Mouse (Mus musculus) CD8-positive naive resting alpha-beta T cell, adult 57 days (primary cell): ENCODE data around the gene Rps28. TPM values are rescaled to one million over a fixed set of nuclear protein-coding genes. Genes with fewer than 3 reads are reported as not detected.

Experiments used
- total RNA-seq: library from RNA; stranded (reverse); gene quantifications from one replicate; pipeline ENCODE4 v1.2.4, GENCODE M21; 2023

Rps28 gene
- 5,360 TPM for total RNA-seq

GRCm38 (mm10) chr17:33824084-33824996 lies at the start of gene Rps28, which contains the start of gene Ndufa7:
Gene Rps28, minus strand, starts transcription at chr17:33824562.
Gene Ndufa7, plus strand, starts transcription at chr17:33824572.

GRCm38 (mm10) chr17:33873537-33873936 lies 49.2 kb upstream of the Rps28 start, which contains the start of gene Gm7029:
Gene Gm7029, plus strand, starts transcription at chr17:33873837.

GRCm38 (mm10) chr17:33842966-33843795 lies 18.8 kb upstream of the Rps28 start, which contains the start of gene Cd320:
Gene Cd320, plus strand, starts transcription at chr17:33843091.

GRCm38 (mm10) chr17:33810334-33811141 lies 13.8 kb downstream of the Rps28 start, which contains the start of gene Kank3:
Gene Kank3, plus strand, starts transcription at chr17:33810519.

GRCm38 (mm10) chr17:33781124-33781977 lies 43.0 kb downstream of the Rps28 start, which contains the start of gene Angptl4:
Gene Angptl4, minus strand, starts transcription at chr17:33781830.

Other genes with a start within 250 kb of the Rps28 start
- 42.9 TPM for gene Zfp414, start 195.5 kb downstream of the Rps28 start, total RNA-seq
- 3.3 TPM for gene Pram1, start 186.5 kb downstream of the Rps28 start, total RNA-seq
- 322 TPM for gene Hnrnpm, start 137.7 kb downstream of the Rps28 start, total RNA-seq
- gene March2, start 105.9 kb downstream of the Rps28 start, total RNA-seq, result 58.7 TPM
- gene Rab11b, start 64.0 kb downstream of the Rps28 start, total RNA-seq, result 192 TPM
- 1.4 TPM for gene Angptl4, start 42.7 kb downstream of the Rps28 start, total RNA-seq
- 3.1 TPM for gene Kank3, start 14.0 kb downstream of the Rps28 start, total RNA-seq
- 138 TPM for gene Ndufa7, start within 50 bp of the Rps28 start, total RNA-seq
- gene Cd320, start 18.5 kb upstream of the Rps28 start, total RNA-seq, result 9.8 TPM
- not detected for gene Gm7029, start 49.3 kb upstream of the Rps28 start, total RNA-seq
- gene Kifc1, start 66.1 kb upstream of the Rps28 start, total RNA-seq, result 5.4 TPM
- 1.1 TPM for gene Platr17, start 80.6 kb upstream of the Rps28 start, total RNA-seq
- gene Daxx, start 84.9 kb upstream of the Rps28 start, total RNA-seq, result 60.9 TPM
- 363 TPM for gene Tapbp, start 91.3 kb upstream of the Rps28 start, total RNA-seq
- 29.5 TPM for gene Zbtb22, start 91.3 kb upstream of the Rps28 start, total RNA-seq
- gene Rgl2, start 105.0 kb upstream of the Rps28 start, total RNA-seq, result 159 TPM
- gene Pfdn6, start 115.8 kb upstream of the Rps28 start, total RNA-seq, result 61.3 TPM
- 67.7 TPM for gene Wdr46, start 116.1 kb upstream of the Rps28 start, total RNA-seq
- 16.0 TPM for gene B3galt4, start 126.9 kb upstream of the Rps28 start, total RNA-seq
- gene Vps52, start 131.2 kb upstream of the Rps28 start, total RNA-seq, result 58.6 TPM
- gene Rps18, start 131.4 kb upstream of the Rps28 start, total RNA-seq, result 2,292 TPM
- 4,625 TPM for gene H2-K1, start 175.8 kb upstream of the Rps28 start, total RNA-seq
- gene Ring1, start 200.1 kb upstream of the Rps28 start, total RNA-seq, result 32.6 TPM
- gene H2-Ke6, start 203.5 kb upstream of the Rps28 start, total RNA-seq, result 140 TPM
- 91.6 TPM for gene Slc39a7, start 207.1 kb upstream of the Rps28 start, total RNA-seq
- 103 TPM for gene Rxrb, start 207.2 kb upstream of the Rps28 start, total RNA-seq
- gene Col11a2, start 214.9 kb upstream of the Rps28 start, total RNA-seq, result 21.9 TPM